Mouse (Mus musculus): ENCODE measurements around the gene Rhobtb1.

The Rhobtb1 gene

DNA sequence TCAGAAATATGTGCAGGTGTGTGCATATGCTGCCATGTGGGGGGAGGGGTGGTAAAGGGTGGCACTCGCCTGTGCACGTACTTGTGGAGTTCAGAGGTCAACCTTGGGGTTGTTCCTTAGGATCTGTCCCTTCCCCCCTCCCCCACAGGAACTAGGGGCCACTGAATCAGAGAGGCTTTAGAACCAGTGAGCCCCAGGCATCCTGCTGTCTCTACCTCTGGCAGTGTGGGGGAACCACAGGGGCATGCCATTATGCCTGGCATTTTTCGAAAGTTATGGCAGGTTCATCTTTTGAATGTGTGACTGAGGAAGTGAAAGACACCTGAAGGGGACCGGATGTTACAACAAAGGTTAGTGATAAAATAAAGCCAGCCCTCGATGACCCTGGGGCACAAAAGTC lies 59.4 kb downstream of the Rhobtb1 start:
- no peak for DNase-seq (ENCODE audit: low read depth, low spot score)

DNA sequence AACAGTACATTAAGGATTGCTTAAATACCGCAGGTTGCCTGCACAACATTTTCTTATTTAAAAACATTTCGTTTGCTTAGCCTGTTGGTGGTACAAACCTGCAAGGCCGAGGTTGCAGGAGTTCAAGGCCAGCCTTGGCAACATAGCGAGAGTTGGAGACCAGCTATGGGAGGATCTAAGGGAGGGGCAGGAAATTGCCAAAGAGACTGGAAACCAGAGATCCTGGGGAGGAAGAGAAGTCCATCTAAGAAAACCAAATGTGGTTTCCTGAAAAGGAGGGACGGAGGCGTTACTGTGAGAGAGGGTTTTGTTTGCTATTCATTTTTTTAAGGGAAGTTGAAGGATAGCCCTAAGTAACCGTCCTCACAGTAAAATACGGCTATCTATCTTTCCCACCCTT lies 60.3 kb downstream of the Rhobtb1 start:
- no peak for DNase-seq (ENCODE audit: low read depth, low spot score)

DNA sequence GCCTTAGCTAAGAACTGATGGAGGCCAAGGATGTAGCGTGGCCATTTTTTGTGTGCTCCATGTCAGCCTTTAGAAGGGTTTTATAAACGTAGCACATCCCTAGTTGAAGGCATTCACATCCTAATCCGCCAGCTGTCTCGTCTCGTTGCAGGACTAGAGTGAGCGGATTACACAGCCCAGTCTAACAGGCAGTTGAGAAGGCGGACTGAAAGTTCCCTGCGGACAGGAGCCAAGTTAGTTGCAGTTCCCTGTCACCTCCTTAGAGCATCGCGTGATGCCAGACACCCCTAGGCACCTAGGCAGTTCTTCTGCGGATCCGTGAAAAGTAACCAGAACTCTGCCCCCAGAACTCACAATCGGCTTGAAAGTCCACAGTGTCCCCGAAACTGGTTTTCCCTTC lies 60.7 kb downstream of the Rhobtb1 start:
- peak; percentile 79 for DNase-seq (ENCODE audit: low read depth, low spot score)

DNA sequence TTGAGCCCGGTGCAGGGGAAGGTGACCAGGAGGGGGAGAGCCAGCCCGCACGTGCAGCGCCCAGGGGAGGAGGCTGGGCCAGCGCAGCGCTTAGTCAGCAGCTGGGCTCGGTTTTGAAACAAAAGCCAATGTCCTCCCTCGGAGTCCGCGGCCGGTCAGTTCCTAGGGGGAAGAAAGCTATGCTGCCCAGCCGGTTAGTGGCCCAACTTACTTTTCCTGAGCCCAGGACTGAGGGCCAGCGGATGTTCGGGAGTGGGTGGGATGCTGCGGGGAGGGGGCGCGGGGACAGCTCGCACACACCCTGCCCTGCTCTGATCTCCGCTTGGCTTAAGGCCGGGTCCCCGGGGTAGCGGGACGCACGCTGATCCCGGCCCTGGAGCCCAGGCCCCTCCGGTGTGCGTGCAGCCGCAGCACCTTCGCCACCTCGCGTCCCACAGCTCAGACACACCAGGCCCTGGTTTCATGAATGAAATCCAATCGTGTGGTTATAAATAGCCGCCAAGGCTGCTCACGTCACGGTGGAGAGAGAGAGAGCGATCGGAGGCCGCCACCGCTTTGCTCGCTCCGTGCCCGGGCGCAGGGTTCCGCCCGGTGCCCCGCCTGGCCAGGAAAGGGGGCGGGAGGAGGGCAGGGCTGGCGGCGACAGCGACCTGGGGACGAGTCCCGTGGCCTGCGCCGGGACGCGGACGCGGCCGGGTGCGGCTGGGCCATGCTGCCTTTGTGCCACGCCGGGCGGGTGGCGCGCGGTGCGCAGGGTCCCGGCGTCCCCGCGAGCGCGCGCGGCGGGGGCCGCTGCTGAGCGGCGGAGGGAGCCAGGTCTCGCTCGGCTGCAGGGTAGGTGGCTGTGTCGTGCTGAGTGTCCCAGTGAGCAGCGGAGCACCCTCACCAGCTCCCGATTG lies 61.6 kb downstream of the Rhobtb1 start, which contains the start of gene A930033H14Rik:
A930033H14Rik (minus strand) TSS at position 557 of the 899 bp plus-strand sequence.
- peak; percentile 85 for DNase-seq (ENCODE audit: low read depth, low spot score)

DNA sequence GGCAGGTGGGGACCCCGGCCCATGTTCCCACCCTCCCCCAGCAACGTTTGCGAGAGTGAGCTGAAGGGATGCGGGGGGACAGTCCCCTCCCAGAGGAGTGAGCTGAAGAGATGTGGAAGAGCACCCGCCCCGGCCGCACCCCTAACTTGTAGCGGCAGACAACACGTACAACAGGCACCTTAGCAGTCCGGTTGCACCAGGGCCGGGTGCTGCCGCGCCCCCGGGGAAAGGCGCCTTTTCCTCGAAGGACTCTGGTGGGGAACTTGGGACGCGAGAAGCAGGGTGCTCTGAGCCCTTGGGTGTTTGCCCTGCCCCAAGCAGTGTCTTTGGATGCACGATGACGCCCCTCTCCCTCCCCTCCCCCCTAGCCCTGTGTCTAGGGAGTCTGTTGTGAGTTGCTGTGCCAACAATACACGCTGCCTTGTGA lies 62.2 kb downstream of the Rhobtb1 start:
- no peak for DNase-seq (ENCODE audit: low read depth, low spot score)

DNA sequence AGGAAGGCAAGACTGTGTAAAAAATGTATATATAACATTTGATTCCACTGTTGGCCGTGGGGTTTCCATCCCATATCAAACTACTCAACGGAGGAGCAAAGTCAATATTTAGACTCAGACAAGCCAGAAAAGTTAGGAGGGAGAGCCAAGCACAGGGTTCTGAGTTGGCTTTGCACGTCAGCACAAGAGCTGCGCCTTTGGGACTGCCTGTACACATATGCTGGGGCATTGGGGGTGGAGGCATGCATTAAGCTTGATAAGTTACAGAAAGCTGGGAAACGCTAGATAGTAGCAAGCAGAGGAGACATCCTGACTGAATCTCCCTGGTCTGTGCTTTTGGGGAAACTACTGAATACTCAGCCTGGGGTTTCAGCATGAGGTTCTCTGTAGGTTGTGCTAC lies 62.8 kb downstream of the Rhobtb1 start:
- DNase-seq (ENCODE audit: low read depth, low spot score), result no peak

DNA sequence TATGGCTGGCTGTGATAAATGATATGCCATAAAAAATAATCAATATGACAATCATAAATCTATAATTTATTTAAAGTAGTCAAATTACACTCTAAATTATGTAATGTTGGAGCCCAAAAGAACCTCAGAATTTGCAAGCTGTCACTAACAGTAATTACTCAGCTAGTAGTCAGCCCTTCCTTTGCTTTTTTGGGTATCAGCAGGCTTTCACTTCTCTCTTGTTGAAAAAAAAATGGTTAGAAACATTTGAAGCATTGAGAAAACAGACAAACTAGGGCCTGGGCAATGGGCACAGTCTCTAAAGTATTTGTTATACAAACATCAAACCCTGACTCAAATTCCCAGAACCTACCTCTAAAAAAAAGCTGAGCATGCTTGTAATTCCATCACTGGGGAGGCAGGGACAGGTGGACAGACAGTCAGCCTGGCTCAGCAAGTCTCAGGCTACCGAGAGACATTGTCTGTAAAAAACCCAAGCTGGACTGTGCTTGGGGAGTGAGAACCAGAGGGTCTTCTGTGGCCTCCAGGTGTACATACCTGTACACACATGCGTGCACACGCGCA lies 66.0 kb downstream of the Rhobtb1 start:
- no peak for DNase-seq (ENCODE audit: low read depth, low spot score)

DNA sequence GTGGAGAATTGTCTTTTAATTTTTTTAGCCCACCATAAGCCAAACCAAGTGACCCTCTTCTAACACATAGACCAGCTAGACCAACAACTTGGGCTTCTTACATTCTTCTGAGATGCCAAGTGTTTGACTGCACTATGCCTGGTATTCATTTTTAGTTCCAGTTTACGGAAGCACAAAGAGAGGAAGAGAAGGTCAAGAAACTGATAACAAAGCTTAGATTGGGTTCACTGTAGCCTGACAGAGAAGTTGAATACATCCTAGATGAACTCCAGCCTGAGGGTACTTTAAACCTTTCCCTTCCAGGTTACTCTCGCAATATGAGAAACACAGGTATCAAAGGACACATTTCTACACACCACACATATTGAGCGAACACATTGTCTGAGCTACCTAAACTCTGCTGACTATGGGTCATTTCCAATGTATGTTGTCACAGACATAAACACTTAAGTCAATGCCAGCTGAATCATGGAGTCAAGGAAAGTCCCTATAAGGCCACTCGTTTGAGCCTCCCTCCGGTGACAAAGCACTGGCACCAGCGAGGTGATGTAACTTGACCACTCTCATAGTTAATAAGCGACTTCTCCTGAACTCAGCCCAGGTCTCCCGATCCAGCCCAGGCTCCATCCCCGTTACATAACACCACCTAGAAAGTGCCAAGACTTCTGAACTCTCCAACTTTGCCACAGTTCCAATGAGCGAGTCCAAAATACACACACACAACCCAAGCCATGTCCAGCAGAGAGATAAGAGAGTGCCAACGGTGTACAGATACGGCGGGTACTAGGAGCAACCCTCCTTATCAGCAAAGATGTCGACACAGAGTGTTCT lies 67.4 kb downstream of the Rhobtb1 start:
- DNase-seq (ENCODE audit: low read depth, low spot score), result no peak

DNA sequence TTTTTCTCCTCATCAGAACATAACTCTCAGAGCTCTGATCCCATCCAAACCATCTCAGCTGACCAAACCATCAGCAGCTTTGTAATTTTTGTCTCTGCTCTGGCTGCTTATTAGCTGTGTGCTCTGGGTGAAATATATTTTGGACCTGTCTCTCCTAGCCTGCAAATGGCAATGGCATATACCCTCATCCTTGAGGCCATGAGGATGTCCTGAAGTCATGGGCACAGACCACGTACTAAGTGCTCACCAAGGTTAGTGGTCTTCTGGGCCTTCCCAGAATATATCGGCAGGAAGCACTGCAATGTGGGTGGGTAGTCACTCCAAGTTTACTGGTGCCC lies 68.0 kb downstream of the Rhobtb1 start:
- no peak for DNase-seq (ENCODE audit: low read depth, low spot score)

DNA sequence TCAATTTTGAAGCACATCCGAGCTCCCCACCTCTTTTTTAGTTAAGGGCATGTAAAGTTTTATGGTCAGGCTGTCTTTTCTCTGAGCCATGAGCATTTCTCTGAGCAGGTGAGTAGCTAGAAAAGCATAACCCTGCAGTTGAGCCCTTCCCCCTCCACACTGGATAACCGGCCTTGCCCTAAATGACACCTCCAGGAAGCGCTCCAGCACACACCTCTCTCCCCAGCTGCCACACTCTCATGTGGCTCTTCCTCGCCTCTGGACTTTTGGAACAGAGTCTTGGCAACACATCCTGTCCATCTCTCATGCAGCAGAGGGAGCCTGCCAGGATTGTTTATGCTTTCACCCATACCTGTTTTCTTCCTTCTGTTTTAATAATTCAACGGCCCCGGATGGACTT lies 69.1 kb downstream of the Rhobtb1 start:
- DNase-seq (ENCODE audit: low read depth, low spot score), result no peak

DNA sequence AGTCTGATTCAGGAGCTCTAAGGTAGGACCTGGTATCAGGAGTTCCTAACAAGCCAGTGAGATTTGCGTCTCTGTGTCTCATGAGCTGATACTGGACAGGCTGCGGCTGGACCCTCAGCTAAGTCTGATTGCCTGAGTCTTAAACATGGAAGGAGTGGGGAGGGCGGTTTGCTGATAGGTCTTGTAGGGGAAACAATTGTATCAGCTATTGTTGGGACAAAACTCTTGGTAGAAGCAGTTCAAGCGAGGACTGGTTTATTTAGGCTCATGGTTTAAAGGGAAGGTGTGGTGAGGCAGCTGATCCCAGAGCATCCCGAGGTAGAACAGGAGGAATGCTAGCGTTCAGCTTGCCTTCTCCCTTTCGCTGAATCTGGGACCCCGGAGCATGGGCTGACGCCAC lies 69.9 kb downstream of the Rhobtb1 start:
- no peak for DNase-seq (ENCODE audit: low read depth, low spot score)

DNA sequence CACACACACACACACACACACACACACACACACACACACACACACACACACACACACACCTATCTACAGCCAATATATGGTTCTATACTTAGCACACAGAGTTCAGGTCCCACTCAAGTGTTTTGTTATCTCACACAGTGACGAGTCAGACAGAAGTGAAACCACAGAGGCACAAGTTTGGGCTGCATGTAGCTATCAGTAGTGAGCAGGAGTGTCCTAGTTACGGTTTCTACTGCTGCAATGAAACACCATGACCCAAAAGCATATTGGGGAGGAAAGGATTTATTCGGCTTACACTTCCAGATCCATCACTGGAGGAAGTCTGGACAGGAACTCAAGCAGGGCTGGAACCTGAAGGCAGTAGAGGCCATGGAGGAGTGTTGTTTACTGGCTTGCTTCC lies 70.7 kb downstream of the Rhobtb1 start:
- no peak for DNase-seq (ENCODE audit: low read depth, low spot score)

DNA sequence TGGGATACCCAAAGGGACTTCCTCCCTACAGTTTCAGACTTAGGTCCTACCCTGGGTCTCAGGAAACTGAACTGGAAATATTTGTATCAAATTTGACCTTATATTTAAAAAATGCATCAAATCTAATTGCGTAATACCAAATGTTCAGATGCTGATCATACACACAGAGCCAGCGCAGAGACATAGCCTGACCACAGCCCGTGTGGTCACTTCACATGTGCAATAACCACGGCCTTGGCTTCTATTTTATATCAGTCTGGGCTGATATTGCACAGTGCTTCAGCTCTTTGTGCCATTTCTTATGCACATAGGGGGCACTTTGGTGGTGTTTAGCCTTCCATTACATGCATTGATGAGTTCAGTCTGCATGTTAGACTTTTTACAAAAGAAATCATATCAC lies 72.0 kb downstream of the Rhobtb1 start:
- no peak for DNase-seq (ENCODE audit: low read depth, low spot score)

DNA sequence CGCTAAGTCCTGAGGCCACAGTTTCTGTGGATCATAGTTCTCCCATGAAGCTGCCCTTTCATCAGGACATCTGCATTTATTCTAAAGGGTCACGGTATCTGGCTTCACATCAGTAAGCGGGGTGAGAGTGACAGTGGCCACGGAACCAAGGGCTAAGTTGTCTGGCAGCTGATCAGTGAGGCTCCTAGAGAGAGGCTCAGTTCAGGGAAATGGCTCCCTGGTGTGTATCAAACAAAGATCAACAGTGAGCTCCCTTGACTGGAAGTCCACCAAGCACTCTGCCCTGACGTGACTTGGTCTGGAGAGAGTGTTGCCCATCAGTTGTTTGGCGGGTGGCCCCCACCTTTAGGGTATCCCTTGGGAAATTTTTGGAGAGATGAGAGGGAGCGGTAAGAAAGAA lies 73.0 kb downstream of the Rhobtb1 start:
- DNase-seq (ENCODE audit: low read depth, low spot score), result no peak

DNA sequence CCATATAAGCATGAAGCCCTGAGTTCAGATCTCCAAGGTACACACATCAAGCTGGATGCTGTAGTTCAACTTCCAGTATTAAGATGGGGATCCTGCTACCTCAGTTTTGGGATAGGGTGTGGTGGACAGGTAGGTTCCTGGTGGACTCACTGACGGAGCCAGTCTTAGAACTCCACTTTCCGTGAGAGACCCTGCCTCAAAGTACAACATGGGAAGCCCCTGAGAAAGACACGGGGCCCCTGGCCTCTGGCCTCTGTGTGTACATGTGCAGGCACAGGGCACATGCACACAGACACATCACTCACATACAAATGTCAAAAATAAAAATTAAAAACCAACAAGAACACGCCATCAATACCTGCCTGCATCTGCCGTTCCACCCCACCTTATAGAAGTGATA lies 74.2 kb downstream of the Rhobtb1 start:
- no peak for DNase-seq (ENCODE audit: low read depth, low spot score)

DNA sequence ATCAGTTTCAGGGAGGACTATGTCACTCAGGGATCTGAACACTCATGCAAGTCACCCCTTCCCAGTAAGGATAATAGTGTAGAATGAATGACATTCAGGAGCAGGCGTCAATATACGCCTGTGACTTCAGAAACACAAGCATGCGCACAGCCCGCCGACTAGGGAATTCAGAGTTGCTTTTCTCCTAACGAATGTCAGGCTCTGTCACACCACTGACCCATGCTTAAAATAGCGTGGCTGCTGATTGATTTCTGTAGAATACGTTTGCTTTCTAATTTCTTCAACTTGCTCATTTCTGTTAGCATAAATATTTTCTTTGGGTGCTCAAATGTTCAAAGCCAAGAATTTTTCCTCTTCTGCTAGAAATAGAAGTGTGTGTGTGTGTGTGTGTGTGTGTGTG lies 74.7 kb downstream of the Rhobtb1 start:
- no peak for DNase-seq (ENCODE audit: low read depth, low spot score)

DNA sequence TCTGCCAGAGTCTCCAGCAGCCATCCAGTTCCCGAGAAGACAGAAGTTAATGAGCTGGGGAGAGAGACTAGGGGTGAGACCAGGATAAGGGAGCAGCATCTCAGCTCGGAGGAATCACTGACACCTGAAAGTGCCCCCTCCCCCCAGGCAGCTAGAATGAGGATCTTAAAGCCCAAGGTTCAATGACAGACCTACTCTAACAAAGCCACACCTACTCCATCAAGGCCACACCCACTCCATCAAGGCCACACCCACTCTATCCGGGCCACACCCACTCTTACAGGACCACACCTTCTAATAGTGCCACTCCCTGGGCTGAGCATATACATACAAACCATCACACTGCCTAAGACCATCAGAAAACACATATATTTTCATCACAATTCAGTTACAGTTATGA lies 86.0 kb downstream of the Rhobtb1 start:
- no peak for DNase-seq (ENCODE audit: low read depth, low spot score)

DNA sequence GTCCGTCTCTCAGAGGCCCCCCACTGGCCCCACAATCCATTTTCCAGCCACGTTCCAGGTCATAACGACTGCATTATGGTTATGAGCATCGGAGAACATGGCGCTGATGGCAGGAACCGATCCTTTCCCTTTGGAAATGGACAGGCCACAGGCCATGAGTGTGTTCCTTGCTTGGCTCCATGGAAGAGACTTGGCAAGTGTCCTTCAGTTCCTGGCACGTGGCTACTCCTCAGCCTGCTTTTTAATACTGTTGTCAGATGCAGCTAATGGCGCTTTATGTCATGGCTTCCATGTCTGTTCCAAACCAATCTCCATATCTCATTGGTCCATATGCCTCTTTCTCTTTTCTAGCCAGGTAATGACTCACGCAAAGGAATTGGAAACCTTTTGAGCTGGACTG lies 86.5 kb downstream of the Rhobtb1 start:
- DNase-seq (ENCODE audit: low read depth, low spot score), result no peak

DNA sequence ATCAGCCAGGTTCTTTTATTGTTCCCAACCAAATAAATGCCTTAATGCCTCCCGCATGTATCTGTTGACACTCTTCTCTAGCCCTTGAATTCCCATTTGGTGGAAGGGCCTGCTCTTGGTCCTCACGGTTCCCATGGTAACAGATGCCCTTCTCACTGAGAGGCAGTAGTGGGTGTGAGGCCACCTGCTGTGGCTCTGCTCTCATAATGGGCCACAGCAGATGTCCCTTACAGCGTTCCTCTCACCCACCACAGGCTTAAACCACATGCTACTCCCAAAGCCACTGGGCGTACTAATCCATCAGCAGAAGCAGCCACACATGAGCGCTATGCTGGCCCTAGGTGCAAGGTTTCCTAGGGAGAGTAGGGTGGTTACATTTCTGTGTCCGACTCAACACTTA lies 87.1 kb downstream of the Rhobtb1 start:
- no peak for DNase-seq (ENCODE audit: low read depth, low spot score)

DNA sequence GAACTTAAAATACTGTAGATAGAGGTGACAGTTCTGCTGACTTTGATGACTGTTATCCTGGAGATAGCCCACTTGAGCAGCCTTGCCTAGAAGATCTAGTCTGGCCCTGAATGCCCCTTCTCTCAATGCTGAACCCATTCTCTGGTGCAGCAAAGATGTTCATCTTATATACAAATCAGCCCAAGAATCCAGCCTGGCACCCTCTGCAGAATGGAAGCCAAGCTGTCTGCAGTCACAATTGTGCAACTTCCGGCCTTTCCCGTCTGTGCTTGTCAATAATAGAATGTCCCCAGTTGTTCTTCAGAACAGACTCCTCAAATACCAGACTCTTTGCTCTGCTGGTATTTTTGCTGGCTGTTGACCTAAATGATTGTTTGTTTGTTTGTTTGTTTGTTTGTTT lies 89.3 kb downstream of the Rhobtb1 start:
- DNase-seq (ENCODE audit: low read depth, low spot score), result no peak

DNA sequence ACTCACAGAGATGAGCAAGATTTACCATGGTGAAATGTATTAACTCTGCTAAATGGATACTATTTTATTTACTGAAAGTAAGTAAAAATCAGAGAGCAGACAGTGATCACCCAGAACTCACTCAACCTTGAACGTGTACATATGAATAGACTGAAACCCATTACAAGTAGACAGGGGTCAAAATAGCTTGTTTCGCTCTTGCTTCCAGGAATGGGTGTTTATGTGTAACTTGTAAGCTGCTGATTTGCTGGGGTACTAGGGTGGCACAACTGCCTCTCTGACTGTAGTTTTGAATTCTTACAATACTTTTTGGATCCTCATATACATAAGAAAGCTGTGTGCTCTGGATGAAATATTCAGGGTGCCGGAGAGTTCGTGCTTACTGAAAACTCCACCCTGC lies 93.9 kb downstream of the Rhobtb1 start:
- no peak for DNase-seq (ENCODE audit: low read depth, low spot score)

DNA sequence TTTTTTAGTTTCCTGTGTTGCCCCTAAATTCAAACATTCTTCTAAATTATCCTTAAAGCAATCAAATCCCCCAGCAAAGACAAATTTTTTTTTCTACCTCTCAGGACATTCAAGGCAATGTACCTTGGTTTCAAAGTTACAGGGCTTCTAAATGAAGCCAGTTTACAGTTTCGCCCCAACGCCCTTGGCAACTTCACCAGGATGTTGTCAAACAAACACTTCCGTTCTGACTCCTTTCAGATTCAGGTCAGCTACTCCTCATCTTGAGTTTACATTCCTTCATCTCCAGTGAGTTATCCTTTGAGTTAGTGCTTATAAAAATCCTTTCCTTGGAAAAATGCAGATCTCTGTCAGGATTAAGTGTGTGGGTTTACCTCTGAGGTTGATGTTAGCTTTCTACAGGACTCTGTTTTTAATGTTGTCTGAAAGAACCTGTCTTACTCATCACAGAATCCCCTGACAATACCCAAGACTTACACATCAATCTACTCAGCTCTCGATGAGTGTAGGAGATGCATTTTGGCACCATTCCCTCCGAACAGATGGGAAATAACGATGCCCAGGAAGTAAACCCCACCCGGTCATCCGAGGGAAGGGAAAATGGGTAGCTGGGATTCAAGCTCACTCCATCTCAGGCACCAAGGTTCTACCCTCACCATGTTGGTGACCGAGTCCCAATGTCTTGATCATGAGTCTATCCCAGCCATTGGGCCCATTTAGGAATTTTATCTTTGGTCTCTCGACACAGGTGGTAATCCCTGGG lies 94.9 kb downstream of the Rhobtb1 start:
- no peak for DNase-seq (ENCODE audit: low read depth, low spot score)
